Mouse (Mus musculus) lung, embryonic 14.5 days (tissue): ENCODE measurements at regions not wholly inside any gene's neighbourhood (a gene's known extent, or its start where the extent isn't known, plus 50 kb on each side); places are given as distances from the start of the nearest gene placed in this dataset.

Experiments used
- ATAC-seq: fragments of 200-750 bp; cut with Nextera tagmentation; 2 replicates; pipeline ENCODE4 v1.8.0; 2017; ENCODE audit warnings: mild to moderate bottlenecking, moderate TSS enrichment, moderate library complexity; ENCODE audit not compliant: insufficient read depth
- DNase-seq: peaks from one replicate; pipeline ENCODE4 v3.0.0-alpha.2; 2015
- H3K27ac ChIP-seq: fragments of 300-500 bp; sonication (generic); 2 replicates; pipeline ENCODE4 v1.5.1; 2014; ENCODE audit warnings: low read depth, mild to moderate bottlenecking, moderate library complexity
- H3K27me3 ChIP-seq: fragments of 300-500 bp; sonication (generic); 2 replicates; pipeline ENCODE4 v1.6.1; 2014; ENCODE audit warnings: low read length, control low read depth; ENCODE audit not compliant: insufficient read depth
- H3K36me3 ChIP-seq: fragments of 300-500 bp; sonication (generic); 2 replicates; pipeline ENCODE4 v1.6.1; 2014; ENCODE audit warnings: control low read depth; ENCODE audit not compliant: insufficient read depth
- H3K4me1 ChIP-seq: fragments of 300-500 bp; sonication (generic); 2 replicates; pipeline ENCODE4 v1.6.1; 2014; ENCODE audit warnings: antibody characterized with exemption, control low read depth; ENCODE audit not compliant: insufficient read depth
- H3K4me2 ChIP-seq: fragments of 300-500 bp; sonication (generic); 2 replicates; pipeline ENCODE4 v1.6.1; 2014; ENCODE audit warnings: mild to moderate bottlenecking
- H3K4me3 ChIP-seq: fragments of 300-500 bp; sonication (generic); 2 replicates; pipeline ENCODE4 v1.5.1; 2014; ENCODE audit warnings: low read depth, low read length
- H3K9ac ChIP-seq: fragments of 300-500 bp; sonication (generic); 2 replicates; pipeline ENCODE4 v1.6.1; 2014
- H3K9me3 ChIP-seq: fragments of 300-500 bp; sonication (generic); 2 replicates; pipeline ENCODE4 v1.6.1; 2016; ENCODE audit warnings: low read depth, low read length, control low read depth
- CTCF ChIP-seq: IDR thresholded peaks from 2 replicates; pipeline ENCODE4 v1.5.1; 2016; ENCODE audit warnings: antibody characterized with exemption, low read depth
- WGBS: fragments of 180-500 bp; shearing (Covaris S2); extraction: QIAGEN DNeasy Blood & Tissue Kit; methylation state at CpG from one replicate; pipeline ENCODE4 v1.1.7; 2014; 5-methylcytosine and 5-hydroxymethylcytosine counted together

- TF ChIP-seq CTCF: no peak
- Histone ChIP-seq H3K36me3 (no peaks in the 10 kb centered on the region), H3K4me1 (no peaks in the 10 kb centered on the region), H3K9ac (no peak overlapping the region), H3K4me3 (no peak overlapping the region), H3K27ac (no peak overlapping the region), H3K4me2 (no peak overlapping the region), H3K9me3 (no peaks in the 10 kb centered on the region), H3K27me3 (no peaks in the 10 kb centered on the region)
- ATAC-seq (no peak), DNase-seq (no peak)
- WGBS: 74% methylated on average over 1 of the region's 1 CpGs
Observed at GRCm38 (mm10) chr3:19368998-19369397, 259.5 kb downstream of the 1700064H15Rik start.

- H3K27me3 ChIP-seq: no peaks in the 10 kb centered on the region
- no peak overlapping the region for H3K4me2 ChIP-seq
- no peak overlapping the region for H3K9ac ChIP-seq
- H3K4me1 ChIP-seq: no peaks in the 10 kb centered on the region
- no peak for DNase-seq
- H3K4me3 ChIP-seq: no peak overlapping the region
- no peak for ATAC-seq
- no peak for TF ChIP-seq CTCF
- WGBS: 56% methylated on average over 2 of the region's 2 CpGs
- no peaks in the 10 kb centered on the region for H3K36me3 ChIP-seq
- no peak overlapping the region for H3K27ac ChIP-seq
- no peaks in the 10 kb centered on the region for H3K9me3 ChIP-seq
Observed at GRCm38 (mm10) chr3:19367761-19368160, 260.7 kb downstream of the 1700064H15Rik start.
